Mouse (Mus musculus) right cerebral cortex, postnatal 25 days (tissue): ENCODE measurements around the gene Rrp12.
"Not testable (repeated sequence)": the region's sequence is repeated elsewhere in the genome, so short reads cannot be mapped to it uniquely, and the experiment has no call there.

Source experiments
- DNase-seq: peaks from one replicate; pipeline ENCODE4 v3.0.0; 2022

Gene Rrp12

GRCm38 (mm10) chr19:41905246-41905645 is 9.3 kb upstream of the Rrp12 start:
- DNase-seq = no peak

- DNase-seq = no peak
These were observed 7.0 kb upstream of the Rrp12 start for GRCm38 (mm10) chr19:41902848-41903593.

- DNase-seq = no peak
These were observed 5.7 kb upstream of the Rrp12 start for GRCm38 (mm10) chr19:41901696-41902095.

GRCm38 (mm10) chr19:41900495-41901090 is 4.6 kb upstream of the Rrp12 start:
- no peak for DNase-seq

- no peak for DNase-seq
These were observed 2.9 kb upstream of the Rrp12 start for GRCm38 (mm10) chr19:41898860-41899259.

- no peak for DNase-seq
These were observed 342 bp upstream of the Rrp12 start for GRCm38 (mm10) chr19:41896319-41896711.

- DNase-seq = no peak
These were observed 1.0 kb downstream of the Rrp12 start for GRCm38 (mm10) chr19:41894959-41895358.

- no peak for DNase-seq
These were observed 7.8 kb downstream of the Rrp12 start for GRCm38 (mm10) chr19:41888191-41888590.

GRCm38 (mm10) chr19:41883882-41884281 is 12.1 kb downstream of the Rrp12 start:
- no peak for DNase-seq

- DNase-seq = no peak
These were observed 14.1 kb downstream of the Rrp12 start for GRCm38 (mm10) chr19:41881842-41882241.

- DNase-seq = no peak
These were observed 21.6 kb downstream of the Rrp12 start for GRCm38 (mm10) chr19:41874356-41874755.

- DNase-seq = peak; percentile 23
These were observed 23.7 kb downstream of the Rrp12 start for GRCm38 (mm10) chr19:41872285-41872684.

GRCm38 (mm10) chr19:41869946-41870345 is 26.0 kb downstream of the Rrp12 start:
- not testable (repeated sequence) for DNase-seq

GRCm38 (mm10) chr19:41869296-41869695 is 26.7 kb downstream of the Rrp12 start:
- DNase-seq = peak; percentile 23

- DNase-seq = no peak
These were observed 29.3 kb downstream of the Rrp12 start for GRCm38 (mm10) chr19:41866707-41867106.

- DNase-seq = no peak
These were observed 38.1 kb downstream of the Rrp12 start for GRCm38 (mm10) chr19:41857816-41858310.

- DNase-seq = no peak
These were observed 38.7 kb downstream of the Rrp12 start for GRCm38 (mm10) chr19:41857086-41857762.

- DNase-seq = no peak
These were observed 43.5 kb downstream of the Rrp12 start for GRCm38 (mm10) chr19:41852423-41852822.

- no peak for DNase-seq
These were observed 45.0 kb downstream of the Rrp12 start for GRCm38 (mm10) chr19:41850719-41851543.

GRCm38 (mm10) chr19:41850021-41850718 is 45.8 kb downstream of the Rrp12 start:
- no peak for DNase-seq

- DNase-seq = peak; percentile 89
These were observed 47.8 kb downstream of the Rrp12 start, which contains the start of gene Frat2 for GRCm38 (mm10) chr19:41847992-41848851. Frat2 (minus strand) TSS chr19:41848132.
